Mouse (Mus musculus) kidney, postnatal 25 days (tissue): ENCODE results near the gene Abca1.

Experiments
- DNase-seq, 2 experiments: peaks; one replicate each; pipeline ENCODE4 v3.0.0; 2021; ENCODE audit warnings: mixed read lengths in 2 of 2

The Abca1 gene

GRCm38 (mm10) chr4:52986266-52986665 lies 173.4 kb downstream of the Abca1 start:
- DNase-seq, result no peak

- DNase-seq, result peak in 1 of 2 experiments; percentile 13
Observed at GRCm38 (mm10) chr4:52985216-52985615, 174.5 kb downstream of the Abca1 start.
